Mouse (Mus musculus): Measurements from ENCODE around the gene Ece1. TPM values are rescaled to one million over a fixed set of nuclear protein-coding genes. Genes with fewer than 3 reads are reported as not detected.

Gene Ece1
- polyA plus RNA-seq, 1 experiment from 2014 or later = 51.3 TPM

DNA sequence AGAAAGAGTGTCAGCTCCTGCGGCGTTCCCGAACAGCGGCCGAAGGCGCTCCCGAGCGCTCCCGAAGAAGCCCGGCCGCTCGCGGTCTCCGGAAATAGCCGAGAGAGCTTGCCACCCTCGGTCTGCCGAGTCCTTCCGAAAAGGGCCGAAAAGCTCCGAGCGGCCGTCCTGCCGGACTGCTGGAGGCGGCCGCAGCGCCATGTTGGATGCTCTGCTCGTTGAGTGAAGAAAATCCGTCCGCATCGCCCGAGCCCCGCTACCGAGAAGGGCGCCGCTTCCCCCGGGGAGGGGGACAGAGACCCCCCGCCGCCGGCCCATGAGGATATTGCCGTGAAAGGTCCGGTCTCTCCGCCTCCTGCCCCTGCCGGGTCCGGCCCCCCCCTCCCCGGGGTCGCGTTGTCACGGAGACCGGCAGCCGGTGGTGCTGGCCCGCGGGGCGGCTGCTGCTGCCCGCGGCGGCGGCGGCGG is 131.3 kb downstream of the Ece1 start:
- Histone ChIP-seq H3K27ac (peak overlapping the region; percentile 91), H3K4me3 (peak overlapping the region; percentile 91), H3K36me3 (peaks cover 5% of the 10 kb centered on the region), H3K9me3 (replicated peaks) (no peaks in the 10 kb centered on the region), H3K27me3 (no peaks in the 10 kb centered on the region), H3K4me1 (replicated peaks) (peaks cover 27% of the 10 kb centered on the region), H3K9ac (peak overlapping the region; percentile 94), H3K4me2 (peak overlapping the region; percentile 85)
- peak; percentile 90 for ATAC-seq (replicated peaks; ENCODE audit: insufficient number of reproducible peaks, insufficient read depth, low FRiP score, low read depth)
- WGBS = under 1% methylated on average over 46 of the region's 59 CpGs

DNA sequence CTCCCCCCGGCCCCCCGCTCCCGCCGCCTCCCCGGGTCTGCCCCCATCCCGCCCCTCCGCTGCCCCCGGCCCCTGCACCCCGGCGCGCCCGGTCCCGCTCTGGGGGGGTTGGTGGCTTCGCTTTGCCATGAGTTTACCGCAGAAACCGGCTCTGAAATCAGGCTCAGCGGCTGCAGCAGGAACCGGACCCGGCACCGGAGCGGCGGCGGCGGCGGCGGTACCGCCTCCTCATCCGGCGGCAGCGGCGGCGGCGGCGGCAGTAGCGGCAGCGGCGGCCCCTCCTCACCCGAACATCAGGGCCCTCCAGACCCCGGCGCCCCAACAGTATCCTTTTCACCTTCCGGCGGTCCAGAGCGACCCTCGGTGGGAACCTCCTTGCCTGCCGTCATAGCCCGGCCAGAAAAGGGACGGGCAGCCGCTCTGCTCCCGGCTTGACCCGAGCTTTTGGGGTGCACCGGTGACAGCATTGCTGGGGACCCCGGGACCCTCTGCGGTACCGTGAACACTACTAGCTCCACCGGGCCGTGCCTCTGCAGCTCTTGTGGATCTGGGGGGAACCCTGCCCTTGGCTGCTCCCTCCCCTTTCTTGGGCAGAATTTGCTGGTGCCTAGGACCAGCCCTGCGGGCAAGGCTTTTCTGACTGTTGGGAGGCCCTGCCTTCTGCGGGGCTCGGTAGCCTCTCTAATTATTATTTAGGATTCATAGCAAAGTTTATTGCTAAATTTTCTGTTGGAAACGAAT is 132.0 kb downstream of the Ece1 start:
- WGBS = under 1% methylated on average over 51 of the region's 60 CpGs

DNA sequence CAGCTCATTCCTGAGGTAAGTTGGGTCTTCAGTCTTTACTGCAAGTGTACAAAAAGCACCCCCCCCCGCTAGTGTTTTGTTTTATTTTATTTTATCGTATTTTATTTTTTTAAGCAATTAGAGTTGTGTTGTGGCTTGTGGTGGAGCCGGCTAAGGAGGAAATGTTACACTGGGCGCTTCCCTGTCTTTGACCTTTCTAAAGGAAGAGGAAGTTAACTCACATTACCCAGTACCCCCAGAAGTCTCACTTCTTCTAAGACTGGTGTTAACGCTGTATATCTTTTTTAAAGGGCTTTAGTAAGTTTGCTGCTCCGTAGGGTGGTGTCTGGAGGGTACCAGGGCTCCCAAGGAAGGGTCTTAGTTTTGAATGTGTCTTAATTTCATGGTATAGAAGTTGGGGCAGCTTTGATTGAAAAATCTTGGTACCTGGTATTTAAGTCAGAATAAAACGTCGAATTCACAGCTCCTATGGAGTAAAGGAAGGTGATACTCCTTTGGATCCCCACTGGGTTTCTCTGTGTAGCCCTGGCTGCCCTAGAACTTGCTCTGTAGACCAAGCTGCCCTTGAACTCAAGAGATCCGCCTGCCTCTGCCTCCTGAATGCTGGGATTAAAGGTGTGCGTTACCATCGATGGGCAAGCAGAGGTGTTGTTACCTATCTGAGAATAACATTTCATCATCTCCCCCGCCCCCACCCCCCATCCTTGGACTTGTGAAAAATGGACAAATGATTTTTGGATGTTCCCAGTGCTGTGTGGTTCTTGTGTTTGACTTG is 132.7 kb downstream of the Ece1 start:
- no peaks in the 10 kb centered on the region for H3K27me3 ChIP-seq
- H3K4me1 ChIP-seq (replicated peaks) = peaks cover 27% of the 10 kb centered on the region
- peak overlapping the region; percentile 91 for H3K27ac ChIP-seq
- 38% methylated on average over 12 of the region's 12 CpGs for WGBS
- H3K4me2 ChIP-seq = peak overlapping the region; percentile 85
- peak overlapping the region; percentile 91 for H3K4me3 ChIP-seq
- no peak for ATAC-seq (replicated peaks; ENCODE audit: insufficient number of reproducible peaks, insufficient read depth, low FRiP score, low read depth)
- H3K9me3 ChIP-seq (replicated peaks) = no peaks in the 10 kb centered on the region
- peaks cover 16% of the 10 kb centered on the region for H3K36me3 ChIP-seq
- H3K9ac ChIP-seq = peak overlapping the region; percentile 94

More for the DNA sequence above, 132.0 kb downstream of the Ece1 start:
- peaks cover 27% of the 10 kb centered on the region for H3K4me1 ChIP-seq (replicated peaks)
- no peaks in the 10 kb centered on the region for H3K27me3 ChIP-seq
- peaks cover 12% of the 10 kb centered on the region for H3K36me3 ChIP-seq
- peak overlapping the region; percentile 85 for H3K4me2 ChIP-seq
- H3K27ac ChIP-seq = peak overlapping the region; percentile 91
- peak overlapping the region; percentile 91 for H3K4me3 ChIP-seq
- no peaks in the 10 kb centered on the region for H3K9me3 ChIP-seq (replicated peaks)
- peak overlapping the region; percentile 94 for H3K9ac ChIP-seq
- peak; percentile 28 for ATAC-seq (replicated peaks; ENCODE audit: insufficient number of reproducible peaks, insufficient read depth, low FRiP score, low read depth)

DNA sequence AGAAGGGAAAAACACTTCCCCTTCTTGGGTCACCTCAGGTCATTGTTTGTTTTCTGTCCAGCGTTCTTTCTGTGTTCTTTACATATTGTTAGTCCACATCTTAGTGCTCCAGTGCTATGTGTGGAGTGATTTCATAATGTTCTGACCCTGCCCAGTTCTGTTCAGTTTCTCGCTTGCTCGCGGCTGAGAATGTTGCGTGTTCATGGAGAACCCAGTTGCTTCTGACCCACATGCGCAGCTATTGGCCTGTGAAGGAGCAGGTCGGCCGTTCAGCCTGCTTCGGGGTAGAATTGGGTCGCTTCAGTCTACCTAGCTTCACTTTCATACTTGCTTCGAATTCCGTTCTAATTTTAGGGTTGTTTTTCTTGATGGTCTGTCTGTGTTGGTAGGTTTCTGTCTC is 133.4 kb downstream of the Ece1 start:
- Histone ChIP-seq H3K27me3 (no peaks in the 10 kb centered on the region), H3K27ac (no peak overlapping the region), H3K4me1 (replicated peaks) (peaks cover 31% of the 10 kb centered on the region), H3K4me3 (peak overlapping the region; percentile 91), H3K9me3 (replicated peaks) (no peaks in the 10 kb centered on the region), H3K36me3 (peaks cover 16% of the 10 kb centered on the region), H3K4me2 (peak overlapping the region; percentile 85), H3K9ac (no peak overlapping the region; the same call in 1 of the 2 replicates)
- WGBS = 44% methylated on average over 12 of the region's 12 CpGs
- ATAC-seq (replicated peaks; ENCODE audit: insufficient number of reproducible peaks, insufficient read depth, low FRiP score, low read depth) = no peak

DNA sequence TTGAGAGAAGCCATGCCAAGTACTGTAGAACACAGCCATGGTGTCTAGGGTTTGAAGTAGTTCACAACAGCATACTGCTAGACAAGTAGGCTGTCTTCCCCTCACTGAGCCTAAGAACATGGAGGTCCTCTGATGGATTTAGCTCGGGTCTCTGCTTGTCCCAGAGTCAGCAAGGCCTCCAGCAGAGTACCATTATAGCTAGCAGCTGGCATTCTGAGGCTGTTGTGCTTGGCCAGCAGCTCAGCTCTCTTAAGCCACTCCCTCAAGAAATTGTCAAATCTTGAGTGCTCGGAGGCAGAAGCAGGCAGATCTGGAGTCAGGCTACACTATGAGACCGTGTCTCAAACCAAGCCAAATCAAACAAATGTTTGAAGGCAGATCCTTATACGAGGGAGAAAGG is 136.2 kb downstream of the Ece1 start:
- peaks cover 32% of the 10 kb centered on the region for H3K4me1 ChIP-seq (replicated peaks)
- H3K36me3 ChIP-seq = peaks cover 16% of the 10 kb centered on the region

DNA sequence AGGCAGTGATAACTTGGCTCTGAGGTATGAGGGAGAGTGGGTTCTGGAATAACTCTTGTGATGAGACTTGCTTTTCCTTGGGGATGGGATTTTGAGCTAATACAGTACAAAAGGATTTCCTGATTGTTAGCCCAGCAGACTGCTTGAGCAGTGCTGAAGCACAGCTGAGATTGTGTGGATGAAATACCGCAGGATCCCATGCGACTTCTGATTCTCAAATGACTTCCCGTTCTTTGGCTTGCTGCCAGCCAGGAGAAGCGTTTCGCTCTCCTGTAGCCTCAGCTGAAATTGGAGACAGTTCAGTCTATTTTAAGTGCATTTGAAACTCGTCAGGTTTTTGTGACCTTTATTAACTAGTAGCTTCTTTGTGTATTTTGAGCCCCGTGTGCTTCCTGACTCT is 138.6 kb downstream of the Ece1 start:
- no peaks in the 10 kb centered on the region for H3K27me3 ChIP-seq
- no peak for ATAC-seq (replicated peaks; ENCODE audit: insufficient number of reproducible peaks, insufficient read depth, low FRiP score, low read depth)
- H3K27ac ChIP-seq = peak overlapping the region; percentile 64
- WGBS = 14% methylated on average over 7 of the region's 7 CpGs
- peak overlapping the region; percentile 19 for H3K4me2 ChIP-seq
- no peaks in the 10 kb centered on the region for H3K9me3 ChIP-seq (replicated peaks)
- H3K4me3 ChIP-seq = no peak overlapping the region
- H3K4me1 ChIP-seq (replicated peaks) = peaks cover 20% of the 10 kb centered on the region
- no peak overlapping the region for H3K9ac ChIP-seq
- H3K36me3 ChIP-seq = peaks cover 16% of the 10 kb centered on the region

More for the DNA sequence above, 136.2 kb downstream of the Ece1 start:
- ATAC-seq (replicated peaks; ENCODE audit: insufficient number of reproducible peaks, insufficient read depth, low FRiP score, low read depth) = no peak
- H3K27me3 ChIP-seq = no peaks in the 10 kb centered on the region
- no peak overlapping the region for H3K27ac ChIP-seq
- H3K9me3 ChIP-seq (replicated peaks) = no peaks in the 10 kb centered on the region
- no peak overlapping the region for H3K9ac ChIP-seq
- 71% methylated on average over 4 of the region's 4 CpGs for WGBS
- H3K4me3 ChIP-seq = no peak overlapping the region
- no peak overlapping the region for H3K4me2 ChIP-seq

DNA sequence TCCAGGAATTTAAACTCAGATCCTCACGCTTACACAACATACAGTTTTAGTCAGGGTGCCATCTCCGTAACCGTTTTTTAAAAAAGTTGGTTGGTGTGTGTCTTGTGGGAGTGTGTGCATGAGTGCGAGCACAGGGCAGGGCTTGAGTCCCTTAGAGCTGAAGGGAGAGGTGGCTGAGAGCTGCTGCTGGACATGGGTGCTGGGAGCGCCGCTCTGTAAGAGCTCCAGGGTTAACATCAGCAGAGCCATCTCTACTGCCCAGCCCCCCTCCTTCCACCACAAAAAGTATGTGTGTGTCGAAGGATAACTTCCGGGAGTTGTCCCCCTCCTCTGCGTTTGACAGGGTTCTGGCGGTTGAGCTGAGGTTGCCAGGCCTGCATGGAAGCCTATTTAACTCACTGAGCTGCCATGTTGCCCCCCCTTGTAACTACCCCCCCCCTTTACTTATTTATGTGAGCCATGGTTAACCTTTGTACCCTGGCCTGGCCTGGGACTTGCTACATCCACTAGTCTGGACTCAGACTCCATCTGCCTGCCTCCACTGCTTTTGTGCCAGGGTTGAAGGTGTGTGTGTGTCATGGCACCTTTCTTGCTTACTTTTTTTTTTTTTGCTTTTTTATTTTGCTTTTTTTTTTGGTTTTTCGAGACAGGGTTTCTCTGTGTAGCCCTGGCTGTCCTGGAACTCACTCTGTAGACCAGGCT is 142.0 kb downstream of the Ece1 start:
- Histone ChIP-seq H3K4me2 (no peak overlapping the region), H3K4me3 (no peak overlapping the region), H3K9ac (no peak overlapping the region), H3K27ac (no peak overlapping the region), H3K9me3 (replicated peaks) (no peaks in the 10 kb centered on the region), H3K36me3 (peaks cover 8% of the 10 kb centered on the region), H3K27me3 (no peaks in the 10 kb centered on the region), H3K4me1 (replicated peaks) (peaks cover 10% of the 10 kb centered on the region)
- ATAC-seq (replicated peaks; ENCODE audit: insufficient number of reproducible peaks, insufficient read depth, low FRiP score, low read depth) = no peak
- WGBS = 81% methylated on average over 11 of the region's 11 CpGs

DNA sequence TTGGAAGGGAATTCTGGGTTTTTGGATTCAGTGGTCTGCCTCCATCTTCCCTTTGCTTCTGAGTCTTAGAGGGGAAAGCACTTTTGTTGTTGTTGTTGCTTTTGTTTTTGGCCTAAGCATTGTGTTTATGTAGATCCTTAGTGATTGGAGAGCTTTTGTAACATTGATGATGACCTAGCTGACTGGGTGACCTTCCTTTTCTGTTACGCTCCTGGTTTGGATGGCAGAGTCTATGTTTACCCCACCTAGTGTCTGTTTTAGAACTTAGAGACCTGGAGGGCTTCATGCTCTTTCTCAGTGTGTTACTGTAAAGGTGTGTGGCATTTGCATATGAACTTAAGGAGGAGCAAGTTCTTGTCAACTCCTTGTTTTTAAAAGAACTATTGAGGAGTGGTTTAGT is 143.7 kb downstream of the Ece1 start:
- Histone ChIP-seq H3K4me3 (no peak overlapping the region), H3K27me3 (no peaks in the 10 kb centered on the region), H3K9me3 (replicated peaks) (no peaks in the 10 kb centered on the region), H3K36me3 (peaks cover 7% of the 10 kb centered on the region; the same call in 1 of the 2 replicates), H3K4me2 (no peak overlapping the region), H3K27ac (no peak overlapping the region), H3K4me1 (replicated peaks) (peaks cover 3% of the 10 kb centered on the region), H3K9ac (no peak overlapping the region)
- no peak for ATAC-seq (replicated peaks; ENCODE audit: insufficient number of reproducible peaks, insufficient read depth, low FRiP score, low read depth)
- WGBS = 77% methylated on average over 1 of the region's 1 CpGs

DNA sequence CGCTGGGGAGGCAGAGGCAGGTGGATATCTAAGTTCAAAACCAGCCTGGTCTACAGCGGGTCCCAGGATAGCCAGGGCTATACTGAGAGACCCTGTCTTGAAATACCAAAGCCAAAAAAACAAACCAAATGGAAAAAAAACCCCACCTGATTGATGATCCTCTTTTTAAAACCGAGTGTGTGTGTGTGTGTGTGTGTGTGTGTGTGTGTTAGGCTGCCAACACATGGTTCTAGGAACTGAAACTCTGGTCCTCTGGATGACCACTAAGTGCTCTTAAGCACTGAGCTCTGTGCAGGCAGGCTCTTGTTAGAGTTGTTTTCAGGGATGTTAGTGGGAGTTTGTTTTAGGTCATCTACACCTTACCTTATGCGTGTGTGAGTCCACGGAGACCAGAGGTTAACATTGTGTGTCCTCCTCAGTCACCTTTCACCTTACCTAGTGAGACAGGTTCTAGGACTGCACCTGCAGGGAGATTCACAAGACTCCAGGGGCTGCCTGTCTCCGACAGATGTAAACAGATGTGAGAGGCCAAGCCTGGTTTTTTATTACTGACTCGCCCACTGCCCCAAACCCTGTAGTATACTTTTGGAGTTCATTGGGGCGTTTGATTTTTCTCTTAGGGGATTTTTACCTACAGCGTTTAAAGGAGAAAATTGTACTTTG is 145.0 kb downstream of the Ece1 start:
- Histone ChIP-seq H3K4me3 (no peak overlapping the region), H3K4me2 (no peak overlapping the region), H3K9ac (no peak overlapping the region), H3K27ac (no peak overlapping the region), H3K27me3 (no peaks in the 10 kb centered on the region), H3K4me1 (replicated peaks) (no peaks in the 10 kb centered on the region), H3K9me3 (replicated peaks) (no peaks in the 10 kb centered on the region), H3K36me3 (peaks cover 10% of the 10 kb centered on the region; the same call in 1 of the 2 replicates)
- 85% methylated on average over 9 of the region's 9 CpGs for WGBS
- no peak for ATAC-seq (replicated peaks; ENCODE audit: insufficient number of reproducible peaks, insufficient read depth, low FRiP score, low read depth)

DNA sequence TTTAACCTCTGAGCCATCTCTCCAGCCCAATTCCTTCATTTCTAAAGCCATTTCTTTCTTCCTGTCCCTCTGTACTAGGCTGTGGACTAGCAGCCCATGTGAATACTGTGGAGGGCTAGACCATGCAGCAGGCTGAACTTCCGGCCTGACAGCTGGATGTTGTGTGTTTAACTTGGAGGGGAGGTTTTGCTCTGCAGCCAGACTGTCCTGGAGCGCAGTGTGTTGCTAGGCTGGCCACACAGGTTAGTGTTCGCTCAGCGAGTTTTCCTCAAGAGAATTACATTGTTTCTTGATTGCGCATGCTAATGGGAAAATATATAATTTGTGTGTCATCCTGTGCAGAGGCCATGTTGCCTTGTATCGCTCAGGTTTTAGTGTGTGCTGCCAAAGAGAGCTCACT is 146.6 kb downstream of the Ece1 start:
- Histone ChIP-seq H3K9ac (no peak overlapping the region), H3K27me3 (no peaks in the 10 kb centered on the region), H3K4me1 (replicated peaks) (no peaks in the 10 kb centered on the region), H3K36me3 (peaks cover 14% of the 10 kb centered on the region; the same call in 1 of the 2 replicates), H3K27ac (no peak overlapping the region), H3K4me3 (no peak overlapping the region), H3K9me3 (replicated peaks) (no peaks in the 10 kb centered on the region), H3K4me2 (no peak overlapping the region)
- ATAC-seq (replicated peaks; ENCODE audit: insufficient number of reproducible peaks, insufficient read depth, low FRiP score, low read depth) = no peak
- WGBS = 93% methylated on average over 6 of the region's 6 CpGs
